Mouse (Mus musculus): Measurements from ENCODE around the gene Fam90a1a. TPM values are rescaled to one million over a fixed set of nuclear protein-coding genes. Genes with fewer than 3 reads are reported as not detected.
A peak's percentile ranks its signal among the peaks of the same experiment; 100 is the strongest.

Gene Fam90a1a
- polyA plus RNA-seq, 1 experiment: not detected

DNA sequence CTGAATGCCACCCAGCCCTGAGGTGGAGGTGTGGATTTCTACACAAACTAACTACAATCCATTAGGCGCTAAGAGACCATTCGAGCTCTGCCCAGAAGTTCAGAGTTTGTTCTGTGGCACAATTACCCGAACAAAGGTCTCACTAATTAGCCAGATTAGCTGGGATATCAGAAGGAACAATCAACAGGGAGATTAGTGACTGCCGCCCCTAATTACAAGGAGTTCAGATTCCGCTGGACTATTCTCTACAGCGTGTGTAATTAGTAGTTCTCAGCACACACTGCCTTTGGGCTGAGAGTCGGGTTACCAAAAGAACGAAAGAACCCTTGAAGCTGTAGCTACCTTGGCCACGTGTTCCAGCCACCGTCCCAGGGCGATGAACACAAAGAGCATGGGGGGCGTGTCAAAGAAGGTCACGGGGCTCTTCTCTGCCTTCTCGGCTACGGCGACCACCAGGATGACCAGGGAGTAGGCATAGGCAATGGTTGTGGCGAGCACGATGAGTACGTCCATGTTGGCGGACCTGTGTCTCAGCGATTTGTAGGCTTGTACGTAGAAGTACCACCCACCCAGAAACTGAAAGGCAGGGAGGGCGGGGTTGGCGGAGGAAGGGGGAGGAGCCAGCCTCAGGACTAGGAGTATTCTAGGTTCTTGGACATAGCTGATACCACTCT lies 54.7 kb downstream of the Fam90a1a start:
- H3K36me3 ChIP-seq (ENCODE audit: control insufficient read depth, insufficient read depth, low read length): no peaks in the 10 kb centered on the region
- WGBS: 78% methylated on average over 24 of the region's 24 CpGs
- H3K4me3 ChIP-seq (ENCODE audit: extremely low read depth, insufficient read depth, insufficient read length): peak overlapping the region; percentile 49; the same call in 1 of the 2 replicates
- no peaks in the 10 kb centered on the region for H3K27me3 ChIP-seq (ENCODE audit: control insufficient read depth, insufficient read depth, low read length)
- TF ChIP-seq CTCF (IDR thresholded peaks at IDR 0.05; ENCODE audit: extremely low read depth, insufficient read depth, insufficient read length, insufficient replicate concordance): no peak
- TF ChIP-seq POLR2A (IDR thresholded peaks at IDR 0.05; ENCODE audit: low read depth, low read length): no peak
- no peak overlapping the region for H3K27ac ChIP-seq (ENCODE audit: insufficient read depth, low read length)
- DNase-seq (ENCODE audit: low read depth in 1 of 2, low spot score in 2 of 2): no peak
- no peaks in the 10 kb centered on the region for H3K4me1 ChIP-seq (ENCODE audit: control insufficient read depth, insufficient read depth, insufficient read length)

Other genes with a start within 250 kb of the Fam90a1a start
- gene Defa24, start 224.2 kb upstream of the Fam90a1a start, polyA plus RNA-seq (2012; rRNA removed): not detected in 2 replicates
- gene Defb50, start 135.2 kb upstream of the Fam90a1a start, polyA plus RNA-seq (2012; rRNA removed): not detected in 2 replicates
- not detected in 2 replicates for gene Defb2, start 118.8 kb upstream of the Fam90a1a start, polyA plus RNA-seq (2012; rRNA removed)
- not detected in 2 replicates for gene Defb10, start 99.8 kb upstream of the Fam90a1a start, polyA plus RNA-seq (2012; rRNA removed)
- not detected in 2 replicates for gene Defb9, start 73.3 kb upstream of the Fam90a1a start, polyA plus RNA-seq (2012; rRNA removed)
- not detected in 2 replicates for gene Defb11, start 52.3 kb upstream of the Fam90a1a start, polyA plus RNA-seq (2012; rRNA removed)
- gene Defb15, start 26.0 kb upstream of the Fam90a1a start, polyA plus RNA-seq (2012; rRNA removed): not detected in 2 replicates
- not detected in 2 replicates for gene Defb35, start 20.4 kb upstream of the Fam90a1a start, polyA plus RNA-seq (2012; rRNA removed)
- not detected in 2 replicates for gene Defb13, start 12.0 kb upstream of the Fam90a1a start, polyA plus RNA-seq (2012; rRNA removed)
- gene Ccdc70, start 11.1 kb downstream of the Fam90a1a start, polyA plus RNA-seq (2012; rRNA removed): not detected in 2 replicates
- 1.1 TPM in 2 replicates for gene Atp7b, start 101.6 kb downstream of the Fam90a1a start, polyA plus RNA-seq (2012; rRNA removed)
- gene Alg11, start 102.0 kb downstream of the Fam90a1a start, polyA plus RNA-seq (2012; rRNA removed): 1.2 and 2.3 TPM in 2 replicates
- gene Nek5, start 166.3 kb downstream of the Fam90a1a start, polyA plus RNA-seq (2012; rRNA removed): not detected in 2 replicates
- gene Nek3, start 207.7 kb downstream of the Fam90a1a start, polyA plus RNA-seq (2012; rRNA removed): 0.74 and 1.0 TPM in 2 replicates
- gene Ckap2, start 227.1 kb downstream of the Fam90a1a start, polyA plus RNA-seq (2012; rRNA removed): 1.8 and 2.6 TPM in 2 replicates
- 5.2 and 5.9 TPM in 2 replicates for gene Vps36, start 234.1 kb downstream of the Fam90a1a start, polyA plus RNA-seq (2012; rRNA removed)